10 mouse cellular contexts compared by ENCODE assay signal in genomic region chr1:172025201-172025904, GRCm38 (mm10). TPM values are rescaled to one million over a fixed set of nuclear protein-coding genes. Genes with fewer than 3 reads are reported as not detected.
DNase-seq lines count a peak whose midpoint lies in the region; ATAC-seq and TF ChIP-seq lines count a peak whose summit lies in the region.
"Had no signal": no experiment of that assay in that cellular context is flagged by ENCODE, and none has a peak within 500 bp of the region (broad histone marks: within the 10 kb centered on the region; RNA-seq: fewer than 3 reads in every experiment).

No protein-coding gene starts in this region.

- H3K27ac ChIP-seq in heart, embryonic 11.5 days (ENCODE audit: low read depth, low read length): no peak overlapping the region
- H3K27ac ChIP-seq in forebrain, embryonic 16.5 days (ENCODE audit: low read length): peak overlapping the region; percentile 97
- peak overlapping the region; percentile 100 for H3K27ac ChIP-seq in midbrain, embryonic 10.5 days (replicated peaks)
- H3K27ac ChIP-seq: liver, embryonic 15.5 days had no signal

- peak overlapping the region; percentile 84 for H3K4me3 ChIP-seq in heart, embryonic 11.5 days (ENCODE audit: low read depth, low read length)
- peak overlapping the region; percentile 93 for H3K4me3 ChIP-seq in forebrain, embryonic 16.5 days (replicated peaks; ENCODE audit: low read length)
- H3K4me3 ChIP-seq in midbrain, embryonic 10.5 days: peak overlapping the region; percentile 97

- H3K9ac ChIP-seq in heart, embryonic 11.5 days (ENCODE audit: low read depth, low read length): no peak overlapping the region
- peak overlapping the region; percentile 98 for H3K9ac ChIP-seq in forebrain, embryonic 16.5 days (replicated peaks; ENCODE audit: low read depth, low read length)
- H3K9ac ChIP-seq: liver, embryonic 15.5 days had no signal

- no peak for DNase-seq in heart, postnatal 25 days (ENCODE audit: low spot score)
- DNase-seq in brain, embryonic 14.5 days (ENCODE audit: low read depth): peak; percentile 74
- peak; percentile 20 for DNase-seq in midbrain, embryonic 10.5 days (ENCODE audit: low spot score)
- no peak for DNase-seq in spleen, postnatal 4 days (ENCODE audit: low spot score in 2 of 2)
- DNase-seq in ovary, postnatal 36 days (ENCODE audit: low spot score): no peak

- intact Hi-C loops in heart, postnatal 25 days (cut with DNase I): no loop called here

- H3K4me1 ChIP-seq in heart, embryonic 11.5 days (ENCODE audit: control insufficient read depth, insufficient read depth, low read length): peaks cover 19% of the 10 kb centered on the region
- peaks cover 64% of the 10 kb centered on the region for H3K4me1 ChIP-seq in forebrain, embryonic 16.5 days (replicated peaks; ENCODE audit: control insufficient read depth, insufficient read depth, low read length)
- H3K4me1 ChIP-seq in midbrain, embryonic 10.5 days: peaks cover 86% of the 10 kb centered on the region

- no peak for TF ChIP-seq POLR2A in brain, embryonic 14.5 days (IDR thresholded peaks at IDR 0.05; ENCODE audit: borderline replicate concordance, extremely low read depth, insufficient read depth, insufficient read length, poor library complexity, severe bottlenecking)

- TF ChIP-seq CTCF in brain, embryonic 14.5 days (IDR thresholded peaks at IDR 0.05; ENCODE audit: borderline replicate concordance, extremely low read depth, insufficient read depth, insufficient read length): no peak

- no peaks in the 10 kb centered on the region for H3K9me3 ChIP-seq in heart, embryonic 11.5 days (replicated peaks; ENCODE audit: control insufficient read depth, low read length)
- H3K9me3 ChIP-seq in forebrain, embryonic 16.5 days (ENCODE audit: control insufficient read depth, low read length): no peaks in the 10 kb centered on the region
- H3K9me3 ChIP-seq in midbrain, embryonic 10.5 days (replicated peaks): no peaks in the 10 kb centered on the region
- H3K9me3 ChIP-seq: liver, embryonic 15.5 days had no signal

- ATAC-seq in heart, embryonic 11.5 days (replicated peaks; ENCODE audit: insufficient number of reproducible peaks, low FRiP score, low TSS enrichment): no peak
- ATAC-seq in forebrain, embryonic 16.5 days: peak; percentile 2; the same call in 1 of the 2 replicates
- ATAC-seq in megakaryocyte, adult 5-6 weeks (ENCODE audit: poor library complexity, severe bottlenecking): no peak

- H3K36me3 ChIP-seq in heart, embryonic 11.5 days (ENCODE audit: control insufficient read depth, insufficient read depth, low read length): no peaks in the 10 kb centered on the region
- no peaks in the 10 kb centered on the region for H3K36me3 ChIP-seq in forebrain, embryonic 16.5 days (ENCODE audit: control insufficient read depth, insufficient read depth)
- H3K36me3 ChIP-seq in midbrain, embryonic 10.5 days: peaks cover 36% of the 10 kb centered on the region
- H3K36me3 ChIP-seq: liver, embryonic 15.5 days had no signal

- WGBS in heart, embryonic 11.5 days (ENCODE audit: insufficient replicate concordance): 60% methylated on average over 8 of the region's 8 CpGs
- 9% methylated on average over 8 of the region's 8 CpGs for WGBS in forebrain, embryonic 16.5 days
- 32% methylated on average over 8 of the region's 8 CpGs for whole genome bisulfite sequencing in midbrain, embryonic 10.5 days

- peak overlapping the region; percentile 71 for H3K4me2 ChIP-seq in heart, embryonic 11.5 days
- H3K4me2 ChIP-seq in forebrain, embryonic 16.5 days (ENCODE audit: low read length): peak overlapping the region; percentile 97

- H3K27me3 ChIP-seq in heart, embryonic 11.5 days (ENCODE audit: control insufficient read depth, insufficient read depth, low read length): no peaks in the 10 kb centered on the region
- no peaks in the 10 kb centered on the region for H3K27me3 ChIP-seq in forebrain, embryonic 16.5 days (replicated peaks; ENCODE audit: control insufficient read depth, insufficient read depth, low read length)
- no peaks in the 10 kb centered on the region for H3K27me3 ChIP-seq in midbrain, embryonic 10.5 days (ENCODE audit: low read depth, poor library complexity, severe bottlenecking)

RNA-seq across cellular contexts. Expression of gene Vangl2, which starts 2.9 kb away (rescaled TPM):
- polyA plus RNA-seq in heart, embryonic 11.5 days (2014; fragmentation: Nextera tagmentation; extraction: Ambion mirVana): 10.4 and 10.9 TPM in 2 replicates
- 1 to 10 TPM; 1.5 to 2.4 TPM for total RNA-seq in heart, postnatal 25 days (2021)
- polyA plus RNA-seq in brain, embryonic 14.5 days (2012; rRNA removed): 61.5 and 87.3 TPM in 2 replicates
- polyA plus RNA-seq in forebrain, embryonic 16.5 days (2015; fragmentation: Nextera tagmentation; extraction: Ambion mirVana): 40.5 and 42.7 TPM in 2 replicates
- polyA plus RNA-seq in midbrain, embryonic 10.5 days (2016; fragmentation: Nextera tagmentation; extraction: Ambion mirVana): 49.1 and 55.4 TPM in 2 replicates
- 2.1 and 2.8 TPM in 2 replicates for total RNA-seq in megakaryocyte, adult 5-6 weeks (2015)
- total RNA-seq in megakaryocyte, adult 5-6 weeks (2017): 1.8 and 2.5 TPM in 2 replicates

RNA-seq across cellular contexts. Expression of gene Nhlh1, which starts 32.0 kb away (rescaled TPM):
- polyA plus RNA-seq in heart, embryonic 11.5 days (2014; fragmentation: Nextera tagmentation; extraction: Ambion mirVana): not detected in 2 replicates
- total RNA-seq in heart, postnatal 25 days (2021): not detected
- polyA plus RNA-seq in brain, embryonic 14.5 days (2012; rRNA removed): 14.8 and 19.3 TPM in 2 replicates
- polyA plus RNA-seq in forebrain, embryonic 16.5 days (2015; fragmentation: Nextera tagmentation; extraction: Ambion mirVana): 2.0 TPM in 2 replicates
- polyA plus RNA-seq in midbrain, embryonic 10.5 days (2016; fragmentation: Nextera tagmentation; extraction: Ambion mirVana): 5.5 and 6.9 TPM in 2 replicates
- not detected in 2 replicates for total RNA-seq in megakaryocyte, adult 5-6 weeks (2015)
- not detected in 2 replicates for total RNA-seq in megakaryocyte, adult 5-6 weeks (2017)
- polyA plus RNA-seq: CD4-positive, CD25-positive, alpha-beta regulatory T cell, adult 4 months; liver, embryonic 15.5 days had no signal

RNA-seq across cellular contexts. Expression of gene Copa, which starts 57.0 kb away (rescaled TPM):
- 146 and 201 TPM in 2 replicates for polyA plus RNA-seq in heart, embryonic 11.5 days (2014; fragmentation: Nextera tagmentation; extraction: Ambion mirVana)
- total RNA-seq in heart, postnatal 25 days (2021): 100 to 1,000 TPM; 104 to 113 TPM
- 79.5 and 135 TPM in 2 replicates for polyA plus RNA-seq in brain, embryonic 14.5 days (2012; rRNA removed)
- polyA plus RNA-seq in forebrain, embryonic 16.5 days (2015; fragmentation: Nextera tagmentation; extraction: Ambion mirVana): 235 and 242 TPM in 2 replicates
- 175 and 206 TPM in 2 replicates for polyA plus RNA-seq in midbrain, embryonic 10.5 days (2016; fragmentation: Nextera tagmentation; extraction: Ambion mirVana)
- 120 and 132 TPM in 2 replicates for total RNA-seq in megakaryocyte, adult 5-6 weeks (2015)
- 122 and 132 TPM in 2 replicates for total RNA-seq in megakaryocyte, adult 5-6 weeks (2017)

RNA-seq across cellular contexts. Expression of gene Ncstn, which starts 57.2 kb away (rescaled TPM):
- 115 and 122 TPM in 2 replicates for polyA plus RNA-seq in heart, embryonic 11.5 days (2014; fragmentation: Nextera tagmentation; extraction: Ambion mirVana)
- 10 to 100 TPM; 42.8 to 44.4 TPM for total RNA-seq in heart, postnatal 25 days (2021)
- 136 and 139 TPM in 2 replicates for polyA plus RNA-seq in brain, embryonic 14.5 days (2012; rRNA removed)
- 108 and 112 TPM in 2 replicates for polyA plus RNA-seq in forebrain, embryonic 16.5 days (2015; fragmentation: Nextera tagmentation; extraction: Ambion mirVana)
- polyA plus RNA-seq in midbrain, embryonic 10.5 days (2016; fragmentation: Nextera tagmentation; extraction: Ambion mirVana): 106 and 129 TPM in 2 replicates
- total RNA-seq in megakaryocyte, adult 5-6 weeks (2015): 81.2 and 87.8 TPM in 2 replicates
- 39.8 and 45.5 TPM in 2 replicates for total RNA-seq in megakaryocyte, adult 5-6 weeks (2017)

Comparison
In these comparisons a context has a peak if more than half of its experiments do, and no peak if none do; other contexts are left out.
1. DNase-seq: peak in brain, embryonic 14.5 days (single experiment) and midbrain, embryonic 10.5 days (single experiment); none in heart, postnatal 25 days (single experiment), spleen, postnatal 4 days (0 of 2) and ovary, postnatal 36 days (single experiment).
2. Peak in every context shown above with its lines, with median percentiles within 50 percentile points of each other: H3K4me3 ChIP-seq.